Mouse (Mus musculus) left cerebral cortex, postnatal 4 days (tissue): ENCODE measurements at regions not wholly inside any gene's neighbourhood (a gene's known extent, or its start where the extent isn't known, plus 50 kb on each side); places are given as distances from the start of the nearest gene placed in this dataset.

ENCODE experiments used
- DNase-seq: peaks from one replicate; pipeline ENCODE4 v3.0.0-alpha.2; 2022
- intact Hi-C: fragments of 180-260 bp; cut with DNase I; formaldehyde crosslinking; loops from one replicate; pipeline ENCODE4 v1.15.1; 2025

GRCm38 (mm10) chr3:58071574-58071973, 223.7 kb upstream of the Pfn2 start:
- intact Hi-C loops: no loop called here
- DNase-seq: no peak

GRCm38 (mm10) chr3:58072230-58072839, 224.5 kb upstream of the Pfn2 start:
- intact Hi-C loops: no loop called here
- DNase-seq: no peak

- intact Hi-C loops: no loop called here
- DNase-seq: peak; percentile 28
Measured at GRCm38 (mm10) chr3:58089344-58090139, 241.7 kb upstream of the Pfn2 start.

GRCm38 (mm10) chr3:58090396-58090795, 242.5 kb upstream of the Pfn2 start:
- intact Hi-C loops: no loop called here
- peak; percentile 9 for DNase-seq

- no peak for DNase-seq
- intact Hi-C loops: no loop called here
Measured at GRCm38 (mm10) chr3:58091466-58092176, 243.7 kb upstream of the Pfn2 start.

GRCm38 (mm10) chr3:58110911-58111476, 263.1 kb upstream of the Pfn2 start:
- DNase-seq: no peak
- intact Hi-C loops: no loop called here

GRCm38 (mm10) chr3:58112431-58112856, 264.6 kb upstream of the Pfn2 start:
- intact Hi-C loops: no loop called here

GRCm38 (mm10) chr3:58113941-58114340, 266.1 kb upstream of the Pfn2 start:
- intact Hi-C loops: no loop called here
- no peak for DNase-seq

More at GRCm38 (mm10) chr3:58112431-58112856, 264.6 kb upstream of the Pfn2 start:
- peak; percentile 42 for DNase-seq

GRCm38 (mm10) chr3:58115511-58115910, 267.6 kb upstream of the Pfn2 start:
- DNase-seq: no peak
- intact Hi-C loops: no loop called here

- intact Hi-C loops: no loop called here
- DNase-seq: no peak
Measured at GRCm38 (mm10) chr3:58116848-58117247, 269.0 kb upstream of the Pfn2 start.

- DNase-seq: no peak
- intact Hi-C loops: loop anchor here (5.0 to 10.0 kb wide), 2 partner anchors 273 to 455 kb away; partner anchors contain the start of gene Pfn2
Measured at GRCm38 (mm10) chr3:58120051-58120450, 272.2 kb upstream of the Pfn2 start.

GRCm38 (mm10) chr3:58122456-58123359, 274.8 kb upstream of the Pfn2 start:
- intact Hi-C loops: loop anchor here (5.0 to 10.0 kb wide), 2 partner anchors 275 to 458 kb away; partner anchors contain the start of gene Pfn2
- peak; percentile 83 for DNase-seq

GRCm38 (mm10) chr3:58123396-58124077, 275.7 kb upstream of the Pfn2 start:
- DNase-seq: no peak
- intact Hi-C loops: loop anchor here (5.0 to 10.0 kb wide), 2 partner anchors 276 to 459 kb away; partner anchors contain the start of gene Pfn2

- DNase-seq: peak; percentile 16
- intact Hi-C loops: loop anchor here (5.0 to 10.0 kb wide), 2 partner anchors 278 to 460 kb away; partner anchors contain the start of gene Pfn2
Measured at GRCm38 (mm10) chr3:58124886-58125285, 277.0 kb upstream of the Pfn2 start.

- DNase-seq: no peak
- intact Hi-C loops: loop anchor here (10.0 kb wide), 1 partner anchor 462 kb away; no protein-coding TSS in a partner anchor
Measured at GRCm38 (mm10) chr3:58126996-58127395, 279.1 kb upstream of the Pfn2 start.

- intact Hi-C loops: loop anchor here (10.0 kb wide), 1 partner anchor 463 kb away; no protein-coding TSS in a partner anchor
Measured at GRCm38 (mm10) chr3:58128059-58128458, 280.2 kb upstream of the Pfn2 start.

GRCm38 (mm10) chr3:58129358-58129903, 281.6 kb upstream of the Pfn2 start:
- intact Hi-C loops: loop anchor here (10.0 kb wide), 1 partner anchor 465 kb away; no protein-coding TSS in a partner anchor
- DNase-seq: no peak

More at GRCm38 (mm10) chr3:58128059-58128458, 280.2 kb upstream of the Pfn2 start:
- no peak for DNase-seq

- intact Hi-C loops: no loop called here
- peak; percentile 37 for DNase-seq
Measured at GRCm38 (mm10) chr3:58135607-58136365, 278.7 kb upstream of the Tsc22d2 start.
